Mouse (Mus musculus): Measurements from ENCODE around the gene Trnau1ap.

- TF ChIP-seq CTCF (IDR thresholded peaks at IDR 0.05; ENCODE audit: low read depth, low read length): no peak
- TF ChIP-seq POLR2AphosphoS5 (IDR thresholded peaks at IDR 0.05; ENCODE audit: insufficient replicate concordance, low read depth, low read length): no peak
- TF ChIP-seq TAL1 (conservative IDR thresholded peaks at IDR 0.05; ENCODE audit: low read depth, low read length): no peak
- no peak for TF ChIP-seq GATA1 (IDR thresholded peaks at IDR 0.05; ENCODE audit: borderline replicate concordance, low read length)
Measured at GRCm38 (mm10) chr4:132306004-132306403, 23.3 kb downstream of the Trnau1ap start.
